Mouse (Mus musculus) heart, embryonic 14.5 days (tissue): ENCODE data around the gene Scrt2. TPM values are rescaled to one million over a fixed set of nuclear protein-coding genes. Genes with fewer than 3 reads are reported as not detected.
A peak's percentile ranks its signal among the peaks of the same experiment; 100 is the strongest.

Source experiments
- ATAC-seq: fragments of 200-750 bp; cut with Nextera tagmentation; 2 replicates; pipeline ENCODE4 v1.8.0; 2017; ENCODE audit warnings: low read depth, moderate TSS enrichment; ENCODE audit not compliant: insufficient number of reproducible peaks, insufficient read depth, low FRiP score
- H3K27ac ChIP-seq, 2 experiments: fragments of 200-500 bp in 1 of 2; fragments of 300-500 bp in 1 of 2; sonication (generic) in 1 of 2; replicated peaks in 1 of 2; 2 replicates each; pipeline ENCODE4 v1.5.1; 2012 to 2014; ENCODE audit warnings: low read depth in 2 of 2, low read length in 2 of 2, control low read depth in 1 of 2, mild to moderate bottlenecking in 1 of 2, mixed read lengths in 1 of 2; ENCODE audit not compliant: control insufficient read depth in 1 of 2, insufficient read depth in 1 of 2
- H3K27me3 ChIP-seq: fragments of 300-500 bp; sonication (generic); 2 replicates; pipeline ENCODE4 v1.6.1; 2014; ENCODE audit warnings: mild to moderate bottlenecking, low read length, control low read depth; ENCODE audit not compliant: control insufficient read depth, insufficient read depth
- H3K36me3 ChIP-seq: fragments of 300-500 bp; sonication (generic); 2 replicates; pipeline ENCODE4 v1.6.1; 2014; ENCODE audit warnings: mild to moderate bottlenecking, control low read depth, low read length, mixed read lengths; ENCODE audit not compliant: control insufficient read depth, insufficient read depth
- H3K4me1 ChIP-seq, 2 experiments: fragments of 200-500 bp in 1 of 2; fragments of 300-500 bp in 1 of 2; sonication (generic) in 1 of 2; 2 replicates each; pipeline ENCODE4 v1.6.1; 2012 to 2014; ENCODE audit warnings: low read length in 2 of 2, control low read depth in 1 of 2, mixed read lengths in 1 of 2; ENCODE audit not compliant: control insufficient read depth in 2 of 2, insufficient read depth in 2 of 2
- H3K4me2 ChIP-seq: fragments of 300-500 bp; sonication (generic); 2 replicates; pipeline ENCODE4 v1.6.1; 2014; ENCODE audit warnings: mild to moderate bottlenecking, low read length
- H3K4me3 ChIP-seq, 2 experiments: fragments of 200-500 bp in 1 of 2; fragments of 300-500 bp in 1 of 2; sonication (generic) in 1 of 2; 2 replicates each; pipeline ENCODE4 v1.5.1; 2012 to 2014; ENCODE audit warnings: low read length in 2 of 2, mild to moderate bottlenecking in 2 of 2, control low read depth in 1 of 2, low read depth in 1 of 2, moderate library complexity in 1 of 2; ENCODE audit not compliant: control insufficient read depth in 1 of 2, insufficient read depth in 1 of 2
- H3K9ac ChIP-seq: fragments of 300-500 bp; sonication (generic); 2 replicates; pipeline ENCODE4 v1.6.1; 2014; ENCODE audit warnings: mild to moderate bottlenecking, low read length
- H3K9me3 ChIP-seq: fragments of 300-500 bp; sonication (generic); 2 replicates; pipeline ENCODE4 v1.6.1; 2016; ENCODE audit warnings: low read length, control low read depth; ENCODE audit not compliant: control insufficient read depth
- WGBS: fragments of 180-500 bp; shearing (Covaris S2); extraction: QIAGEN DNeasy Blood & Tissue Kit; methylation state at CpG from one replicate; pipeline ENCODE4 v1.1.7; 2014; 5-methylcytosine and 5-hydroxymethylcytosine counted together
- polyA plus RNA-seq: library from polyadenylated mRNA; unstranded; fragments of >200 nt; fragmentation: Nextera tagmentation; extraction: Ambion mirVana; gene quantifications from 2 replicates; pipeline ENCODE4 v1.2.1, GENCODE M21; 2014

Scrt2 gene
- polyA plus RNA-seq, 1 experiment from 2014 or later, result not detected

- Histone ChIP-seq H3K27ac (no peak overlapping the region), H3K9me3 (no peaks in the 10 kb centered on the region), H3K27me3 (peaks cover 9% of the 10 kb centered on the region), H3K4me1 (no peaks in the 10 kb centered on the region), H3K4me2 (no peak overlapping the region), H3K9ac (no peak overlapping the region), H3K36me3 (no peaks in the 10 kb centered on the region), H3K4me3 (no peak overlapping the region)
- ATAC-seq, result no peak
- WGBS, result 64% methylated on average over 9 of the region's 9 CpGs
Observed at GRCm38 (mm10) chr2:152069434-152069786, 11.9 kb upstream of the Scrt2 start.

- Histone ChIP-seq H3K4me1 (no peaks in the 10 kb centered on the region), H3K27me3 (peaks cover 13% of the 10 kb centered on the region), H3K4me3 (no peak overlapping the region), H3K36me3 (no peaks in the 10 kb centered on the region), H3K9me3 (no peaks in the 10 kb centered on the region), H3K4me2 (no peak overlapping the region), H3K27ac (no peak overlapping the region), H3K9ac (no peak overlapping the region)
- no peak for ATAC-seq
- WGBS, result 66% methylated on average over 2 of the region's 2 CpGs
Observed at GRCm38 (mm10) chr2:152069941-152070340, 11.4 kb upstream of the Scrt2 start.

GRCm38 (mm10) chr2:152074521-152074920 lies 6.8 kb upstream of the Scrt2 start:
- H3K9ac ChIP-seq, result no peak overlapping the region
- no peak for ATAC-seq
- H3K4me3 ChIP-seq, result no peak overlapping the region
- no peak overlapping the region for H3K4me2 ChIP-seq
- H3K9me3 ChIP-seq, result no peaks in the 10 kb centered on the region
- WGBS, result 62% methylated on average over 2 of the region's 2 CpGs
- H3K36me3 ChIP-seq, result no peaks in the 10 kb centered on the region
- H3K4me1 ChIP-seq, result no peaks in the 10 kb centered on the region
- H3K27ac ChIP-seq, result no peak overlapping the region
- peaks cover 47% of the 10 kb centered on the region for H3K27me3 ChIP-seq

GRCm38 (mm10) chr2:152075294-152075889 lies 5.9 kb upstream of the Scrt2 start:
- no peaks in the 10 kb centered on the region for H3K36me3 ChIP-seq
- H3K27me3 ChIP-seq, result peaks cover 56% of the 10 kb centered on the region
- 33% methylated on average over 9 of the region's 9 CpGs for WGBS
- H3K9ac ChIP-seq, result no peak overlapping the region
- no peak overlapping the region for H3K4me3 ChIP-seq
- ATAC-seq, result no peak
- H3K9me3 ChIP-seq, result no peaks in the 10 kb centered on the region
- no peak overlapping the region for H3K4me2 ChIP-seq
- no peak overlapping the region for H3K27ac ChIP-seq
- no peaks in the 10 kb centered on the region for H3K4me1 ChIP-seq

- Histone ChIP-seq H3K27me3 (peaks cover 70% of the 10 kb centered on the region), H3K9me3 (no peaks in the 10 kb centered on the region), H3K9ac (no peak overlapping the region), H3K27ac (no peak overlapping the region), H3K4me1 (peaks cover 4 to 5% of the 10 kb centered on the region in 2 experiments; a peak in 3 of 4 replicates), H3K36me3 (no peaks in the 10 kb centered on the region), H3K4me2 (no peak overlapping the region), H3K4me3 (no peak overlapping the region)
- 63% methylated on average over 3 of the region's 3 CpGs for WGBS
- ATAC-seq, result no peak
Observed at GRCm38 (mm10) chr2:152077337-152077736, 4.0 kb upstream of the Scrt2 start.

- peak overlapping the region; percentile 30 to 37 for H3K4me3 ChIP-seq
- no peak overlapping the region for H3K27ac ChIP-seq
- under 1% methylated on average over 77 of the region's 81 CpGs for WGBS
- no peaks in the 10 kb centered on the region for H3K9me3 ChIP-seq
- no peaks in the 10 kb centered on the region for H3K36me3 ChIP-seq
- peaks cover 7% of the 10 kb centered on the region in 2 experiments for H3K4me1 ChIP-seq
- peak; percentile 81 for ATAC-seq
- no peak overlapping the region for H3K9ac ChIP-seq
- peaks cover 83% of the 10 kb centered on the region for H3K27me3 ChIP-seq
- peak overlapping the region; percentile 67 for H3K4me2 ChIP-seq
Observed at GRCm38 (mm10) chr2:152081641-152082448, 516 bp downstream of the Scrt2 start.

GRCm38 (mm10) chr2:152082456-152083285 lies 1.3 kb downstream of the Scrt2 start:
- Histone ChIP-seq H3K27me3 (peaks cover 75% of the 10 kb centered on the region), H3K36me3 (no peaks in the 10 kb centered on the region), H3K4me3 (peak overlapping the region in 1 of 2 experiments; percentile 30; a peak in 1 of 4 replicates), H3K4me2 (peak overlapping the region; percentile 67; the same call in 1 of the 2 replicates), H3K9ac (no peak overlapping the region), H3K27ac (no peak overlapping the region), H3K9me3 (no peaks in the 10 kb centered on the region), H3K4me1 (peaks cover 14% of the 10 kb centered on the region in 2 experiments)
- WGBS, result 16% methylated on average over 7 of the region's 7 CpGs
- ATAC-seq, result 0 out of 2 replicates have a peak, but pooled peaks have one; percentile 10
